Mouse (Mus musculus) MEL (cell line): ENCODE measurements around the gene Babam1. TPM values are rescaled to one million over a fixed set of nuclear protein-coding genes. Genes with fewer than 3 reads are reported as not detected.

Experiments used
- DNase-seq: peaks from one replicate; pipeline ENCODE4 v3.0.0; 2011; ENCODE audit warnings: low read depth, low spot score
- H3K27ac ChIP-seq: 2 replicates; pipeline ENCODE4 v1.5.1; 2012; ENCODE audit warnings: low read depth, mild to moderate bottlenecking, control low read depth, low read length, moderate library complexity; ENCODE audit not compliant: control insufficient read depth
- H3K27me3 ChIP-seq, 2 experiments: fragments of 150-350 bp in 1 of 2; sonication (generic) in 1 of 2; 2 replicates each; pipeline ENCODE4 v1.6.1; 2012; ENCODE audit warnings: low read length in 2 of 2, mild to moderate bottlenecking in 2 of 2, improper control_type of control experiment in 1 of 2, moderate library complexity in 1 of 2; ENCODE audit not compliant: insufficient read depth in 2 of 2, control insufficient read depth in 1 of 2
- H3K36me3 ChIP-seq, 2 experiments: 2 replicates each; pipeline ENCODE4 v1.6.1; 2012 to 2014; ENCODE audit warnings: low read length in 2 of 2, improper control_type of control experiment in 1 of 2, inconsistent platforms in 1 of 2, mild to moderate bottlenecking in 1 of 2; ENCODE audit not compliant: insufficient read depth in 2 of 2, control insufficient read depth in 1 of 2
- H3K4me1 ChIP-seq, 2 experiments: fragments of 150-350 bp in 1 of 2; sonication (generic) in 1 of 2; 2 replicates each; pipeline ENCODE4 v1.6.1; 2012; ENCODE audit warnings: low read length in 2 of 2, improper control_type of control experiment in 1 of 2, mild to moderate bottlenecking in 1 of 2; ENCODE audit not compliant: insufficient read depth in 2 of 2, control insufficient read depth in 1 of 2
- H3K4me3 ChIP-seq, 2 experiments: fragments of 150-350 bp in 1 of 2; sonication (generic) in 1 of 2; 2 replicates each; pipeline ENCODE4 v1.5.1; 2012; ENCODE audit warnings: low read depth in 2 of 2, low read length in 2 of 2, mild to moderate bottlenecking in 2 of 2, moderate library complexity in 2 of 2, control low read depth in 1 of 2, improper control_type of control experiment in 1 of 2; ENCODE audit not compliant: control insufficient read depth in 1 of 2, insufficient read depth in 1 of 2
- H3K79me2 ChIP-seq: 2 replicates; pipeline ENCODE4 v1.6.1; 2012; ENCODE audit warnings: mild to moderate bottlenecking, low read length, moderate library complexity; ENCODE audit not compliant: control insufficient read depth, poor library complexity, insufficient read depth
- H3K9ac ChIP-seq: 2 replicates; pipeline ENCODE4 v1.6.1; 2012; ENCODE audit warnings: low read depth, mild to moderate bottlenecking, control low read depth, low read length, moderate library complexity; ENCODE audit not compliant: control insufficient read depth, poor library complexity, severe bottlenecking
- H3K9me3 ChIP-seq: fragments of 150-350 bp; sonication (generic); replicated peaks from 2 replicates; pipeline ENCODE4 v1.6.1; 2012; ENCODE audit warnings: mild to moderate bottlenecking, low read length, improper control_type of control experiment, moderate library complexity; ENCODE audit not compliant: insufficient read depth
- CHD2 ChIP-seq: IDR thresholded peaks from 2 replicates; pipeline ENCODE4 v1.6.1; 2011; ENCODE audit warnings: low read length, improper control_type of control experiment
- ETS1 ChIP-seq: IDR thresholded peaks from 2 replicates; pipeline ENCODE4 v1.6.1; 2012; ENCODE audit warnings: low read depth, mild to moderate bottlenecking, inconsistent platforms, low read length, improper control_type of control experiment, moderate library complexity
- MAFK ChIP-seq: IDR thresholded peaks from 2 replicates; pipeline ENCODE4 v1.6.1; 2011; ENCODE audit warnings: low read depth, mild to moderate bottlenecking, low read length, improper control_type of control experiment, borderline replicate concordance
- POLR2AphosphoS5 ChIP-seq: IDR thresholded peaks from 2 replicates; pipeline ENCODE4 v1.6.1; 2012; ENCODE audit warnings: low read depth, borderline replicate concordance, mild to moderate bottlenecking, inconsistent platforms, low read length, moderate library complexity, mixed read lengths
- USF1 ChIP-seq: IDR thresholded peaks from 2 replicates; pipeline ENCODE4 v1.6.1; 2014; ENCODE audit warnings: low read depth, mild to moderate bottlenecking, inconsistent platforms, low read length, improper control_type of control experiment, moderate library complexity
- USF2 ChIP-seq, 2 experiments: IDR thresholded peaks; 2 replicates each; pipeline ENCODE4 v1.6.1; 2011 to 2012; ENCODE audit warnings: improper control_type of control experiment in 2 of 2, low read length in 2 of 2, borderline replicate concordance in 1 of 2, inconsistent platforms in 1 of 2, low read depth in 1 of 2, mild to moderate bottlenecking in 1 of 2; ENCODE audit not compliant: insufficient read depth in 1 of 2
- ZMIZ1 ChIP-seq: IDR thresholded peaks from 2 replicates; pipeline ENCODE4 v1.6.1; 2012; ENCODE audit warnings: low read depth, mild to moderate bottlenecking, inconsistent platforms, low read length, improper control_type of control experiment, moderate library complexity
- polyA plus RNA-seq, 2 experiments: library from polyadenylated mRNA; stranded (reverse) in 1 of 2; unstranded in 1 of 2; fragments of >175 nt in 1 of 2; fragments of >200 nt in 1 of 2; gene quantifications; 2 replicates each; pipeline versions ENCODE4 v1.2.1 to v1.2.4; 2012; ENCODE audit warnings: low replicate concordance in 2 of 2, low read depth in 1 of 2; ENCODE audit not compliant: insufficient read length in 2 of 2, insufficient read depth in 1 of 2, missing spikeins in 1 of 2
- total RNA-seq: library from RNA; depleted of rRNA; stranded (reverse); fragments of 300-350 nt; gene quantifications from 2 replicates; pipeline ENCODE4 v1.2.3, GENCODE M21; 2012; rRNA removed

The Babam1 gene
- total and polyA plus RNA-seq, 3 experiments: 54.5 to 132 TPM; not detected in 1

GRCm38 (mm10) chr8:71451337-71451736 lies 54.7 kb downstream of the Babam1 start:
- Histone ChIP-seq H3K36me3 (no peaks in the 10 kb centered on the region), H3K27ac (no peak overlapping the region), H3K9ac (no peak overlapping the region), H3K27me3 (peaks cover 0 to 1% of the 10 kb centered on the region in 2 experiments; a peak in 2 of 4 replicates), H3K9me3 (no peaks in the 10 kb centered on the region), H3K4me3 (no peak overlapping the region), H3K79me2 (no peaks in the 10 kb centered on the region), H3K4me1 (no peaks in the 10 kb centered on the region)
- TF ChIP-seq CHD2: no peak
- TF ChIP-seq ETS1: no peak
- no peak for DNase-seq

GRCm38 (mm10) chr8:71451777-71452176 lies 55.1 kb downstream of the Babam1 start:
- no peak overlapping the region for H3K4me3 ChIP-seq
- H3K36me3 ChIP-seq: no peaks in the 10 kb centered on the region
- no peaks in the 10 kb centered on the region for H3K79me2 ChIP-seq
- no peaks in the 10 kb centered on the region for H3K9me3 ChIP-seq
- H3K4me1 ChIP-seq: no peaks in the 10 kb centered on the region
- H3K9ac ChIP-seq: no peak overlapping the region
- no peak for DNase-seq
- TF ChIP-seq USF2 (IDR thresholded peaks at IDR 0.05; ENCODE audit: borderline replicate concordance in 1 of 2, insufficient read depth in 1 of 2, low read depth in 1 of 2, low read length in 2 of 2): no peak
- TF ChIP-seq, all 39 proteins: peak for 0
- Histone ChIP-seq H3K27me3 (peaks cover 0 to 1% of the 10 kb centered on the region in 2 experiments; a peak in 2 of 4 replicates), H3K27ac (no peak overlapping the region)

GRCm38 (mm10) chr8:71452669-71453068 lies 56.0 kb downstream of the Babam1 start:
- TF ChIP-seq USF1 (no peak), POLR2AphosphoS5 (no peak), MAFK (no peak), ZMIZ1 (no peak)
- no peaks in the 10 kb centered on the region for H3K4me1 ChIP-seq
- H3K36me3 ChIP-seq: no peaks in the 10 kb centered on the region
- DNase-seq: no peak
- no peak overlapping the region for H3K27ac ChIP-seq
- no peaks in the 10 kb centered on the region; a peak in 2 of 4 replicates for H3K27me3 ChIP-seq
- H3K4me3 ChIP-seq: no peak overlapping the region
- H3K9ac ChIP-seq: no peak overlapping the region
- no peaks in the 10 kb centered on the region for H3K79me2 ChIP-seq
- no peaks in the 10 kb centered on the region for H3K9me3 ChIP-seq

Other genes starting within 250 kb of the Babam1 start
- 35.8 and 36.5 TPM in 2 replicates for gene Myo9b, start 124.1 kb upstream of the Babam1 start, total RNA-seq
- 10 to 100 TPM; 52.3 to 54.8 TPM for gene Myo9b, start 124.1 kb upstream of the Babam1 start, polyA plus RNA-seq
- gene Haus8, start 123.9 kb upstream of the Babam1 start, total RNA-seq: 55.6 and 60.4 TPM in 2 replicates
- 10 to 100 TPM in 1 of 2 experiments, not detected in 1; 69.2 TPM for gene Haus8, start 123.9 kb upstream of the Babam1 start, polyA plus RNA-seq
- 91.9 and 107 TPM in 2 replicates for gene Use1, start 30.0 kb upstream of the Babam1 start, total RNA-seq
- gene Use1, start 30.0 kb upstream of the Babam1 start, polyA plus RNA-seq: 100 to 1,000 TPM in 1 of 2 experiments, not detected in 1; 117 TPM
- 14.1 and 18.3 TPM in 2 replicates for gene Ocel1, start 25.6 kb upstream of the Babam1 start, total RNA-seq
- gene Ocel1, start 25.6 kb upstream of the Babam1 start, polyA plus RNA-seq: 10 to 100 TPM in 1 of 2 experiments, not detected in 1; 16.2 TPM
- 29.6 and 30.5 TPM in 2 replicates for gene Nr2f6, start 14.9 kb upstream of the Babam1 start, total RNA-seq
- 10 to 100 TPM in 1 of 2 experiments, not detected in 1; 48.3 TPM for gene Nr2f6, start 14.9 kb upstream of the Babam1 start, polyA plus RNA-seq
- 0.04 TPM in 1 of 2 replicates, not detected in the other for gene Ushbp1, start 1.1 kb upstream of the Babam1 start, total RNA-seq
- gene Ushbp1, start 1.1 kb upstream of the Babam1 start, polyA plus RNA-seq: under 1 TPM in 1 of 2 experiments, not detected in 1; 0.07 TPM
- gene Ankle1, start 9.1 kb downstream of the Babam1 start, total RNA-seq: 17.6 and 18.5 TPM in 2 replicates
- 10 to 100 TPM in 1 of 2 experiments, not detected in 1; 21.2 TPM for gene Ankle1, start 9.1 kb downstream of the Babam1 start, polyA plus RNA-seq
- 26.3 and 28.5 TPM in 2 replicates for gene Abhd8, start 66.8 kb downstream of the Babam1 start, total RNA-seq
- gene Abhd8, start 66.8 kb downstream of the Babam1 start, polyA plus RNA-seq: 10 to 100 TPM in 1 of 2 experiments, not detected in 1; 39.2 TPM
- gene Mrpl34, start 68.1 kb downstream of the Babam1 start, total RNA-seq: 123 and 143 TPM in 2 replicates
- 100 to 1,000 TPM in 1 of 2 experiments, not detected in 1; 196 TPM for gene Mrpl34, start 68.1 kb downstream of the Babam1 start, polyA plus RNA-seq
- 49.7 and 59.6 TPM in 2 replicates for gene Dda1, start 72.3 kb downstream of the Babam1 start, total RNA-seq
- 100 to 1,000 TPM in 1 of 2 experiments, not detected in 1; 110 TPM for gene Dda1, start 72.3 kb downstream of the Babam1 start, polyA plus RNA-seq
- gene Ano8, start 89.1 kb downstream of the Babam1 start, total RNA-seq: 3.5 and 3.9 TPM in 2 replicates
- gene Ano8, start 89.1 kb downstream of the Babam1 start, polyA plus RNA-seq: 1 to 10 TPM in 1 of 2 experiments, not detected in 1; 4.8 TPM
- 45.5 and 49.4 TPM in 2 replicates for gene Gtpbp3, start 91.2 kb downstream of the Babam1 start, total RNA-seq
- 10 to 100 TPM in 1 of 2 experiments, not detected in 1; 50.1 TPM for gene Gtpbp3, start 91.2 kb downstream of the Babam1 start, polyA plus RNA-seq
- gene Plvap, start 114.9 kb downstream of the Babam1 start, total RNA-seq: 8.2 and 11.7 TPM in 2 replicates
- gene Plvap, start 114.9 kb downstream of the Babam1 start, polyA plus RNA-seq: 10 to 100 TPM in 1 of 2 experiments, not detected in 1; 20.4 TPM
- not detected in 2 replicates for gene Ccdc194, start 128.8 kb downstream of the Babam1 start, total RNA-seq
- gene Ccdc194, start 128.8 kb downstream of the Babam1 start, polyA plus RNA-seq: not detected
- 41.1 and 49.9 TPM in 2 replicates for gene Bst2, start 140.6 kb downstream of the Babam1 start, total RNA-seq
- 100 to 1,000 TPM in 1 of 2 experiments, not detected in 1; 125 TPM for gene Bst2, start 140.6 kb downstream of the Babam1 start, polyA plus RNA-seq
- gene Mvb12a, start 146.1 kb downstream of the Babam1 start, total RNA-seq: 39.5 and 46.5 TPM in 2 replicates
- gene Mvb12a, start 146.1 kb downstream of the Babam1 start, polyA plus RNA-seq: 10 to 100 TPM in 1 of 2 experiments, not detected in 1; 67.3 TPM
- gene Tmem221, start 162.0 kb downstream of the Babam1 start, total RNA-seq: 1.2 and 1.7 TPM in 2 replicates
- gene Tmem221, start 162.0 kb downstream of the Babam1 start, polyA plus RNA-seq: 1 to 10 TPM in 1 of 2 experiments, not detected in 1; 5.1 TPM
- 0.04 TPM in 1 of 2 replicates, not detected in the other for gene Nxnl1, start 169.7 kb downstream of the Babam1 start, total RNA-seq
- gene Nxnl1, start 169.7 kb downstream of the Babam1 start, polyA plus RNA-seq: 1 to 10 TPM in 1 of 2 experiments, not detected in 1; 1.2 TPM
- gene Slc27a1, start 172.0 kb downstream of the Babam1 start, total RNA-seq: 0.42 and 0.46 TPM in 2 replicates
- gene Slc27a1, start 172.0 kb downstream of the Babam1 start, polyA plus RNA-seq: 1 to 10 TPM in 1 of 2 experiments, not detected in 1; 1.3 TPM
- 219 and 257 TPM in 2 replicates for gene Pgls, start 195.3 kb downstream of the Babam1 start, total RNA-seq
- gene Pgls, start 195.3 kb downstream of the Babam1 start, polyA plus RNA-seq: 100 to 1,000 TPM in 1 of 2 experiments, not detected in 1; 225 TPM
- 3.8 and 7.6 TPM in 2 replicates for gene Fam129c, start 200.8 kb downstream of the Babam1 start, total RNA-seq
- 1 to 10 TPM in 1 of 2 experiments, not detected in 1; 8.3 TPM for gene Fam129c, start 200.8 kb downstream of the Babam1 start, polyA plus RNA-seq
- 37.8 and 50.9 TPM in 2 replicates for gene Colgalt1, start 214.1 kb downstream of the Babam1 start, total RNA-seq
- 100 to 1,000 TPM in 1 of 2 experiments, 10 to 100 TPM in 1; 59.0 to 102 TPM for gene Colgalt1, start 214.1 kb downstream of the Babam1 start, polyA plus RNA-seq